Mouse (Mus musculus): ENCODE measurements around the gene Dusp3. TPM values are rescaled to one million over a fixed set of nuclear protein-coding genes. Genes with fewer than 3 reads are reported as not detected.
"Not testable (repeated sequence)": the region's sequence is repeated elsewhere in the genome, so short reads cannot be mapped to it uniquely, and the experiment has no call there.

The Dusp3 gene
- polyA plus RNA-seq, 1 experiment from 2014 or later, result 14.5 TPM

DNA sequence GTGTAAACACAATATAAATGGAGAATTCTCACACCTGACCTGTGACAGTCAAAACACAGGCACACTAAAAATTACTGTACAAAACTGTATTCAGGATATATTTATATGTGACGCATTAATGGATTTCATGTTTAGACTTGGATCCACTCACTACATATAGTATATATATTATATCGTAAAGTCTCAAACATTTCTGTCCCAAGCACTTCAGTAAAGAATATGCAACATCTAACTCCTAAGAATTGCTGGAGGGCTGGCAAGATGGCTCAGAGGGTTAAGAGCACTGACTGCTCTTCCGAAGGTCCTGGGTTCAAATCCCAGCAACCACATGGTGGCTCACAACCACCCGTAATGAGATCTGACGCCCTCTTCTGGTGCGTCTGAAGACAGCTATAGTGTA is 1.4 kb downstream of the Dusp3 start:
- ATAC-seq; H3K4me3 ChIP-seq (replicated peaks; ENCODE audit: low read length); H3K4me2 ChIP-seq (ENCODE audit: low read length); H3K9ac ChIP-seq (replicated peaks; ENCODE audit: low read depth, low read length); H3K9me3 ChIP-seq (ENCODE audit: control insufficient read depth, low read length); H3K36me3 ChIP-seq (ENCODE audit: control insufficient read depth, insufficient read depth); H3K27ac ChIP-seq (ENCODE audit: low read length); H3K27me3 ChIP-seq (replicated peaks; ENCODE audit: control insufficient read depth, insufficient read depth, low read length): not testable (repeated sequence)
- WGBS, result 65% methylated on average over 6 of the region's 6 CpGs
- H3K4me1 ChIP-seq (replicated peaks; ENCODE audit: control insufficient read depth, insufficient read depth, low read length), result peaks cover 15% of the 10 kb centered on the region

GRCm38 (mm10) chr11:101984054-101985025 is 2.5 kb downstream of the Dusp3 start, which contains the start of gene Cfap97d1:
Gene Cfap97d1, plus strand, starts transcription at chr11:101984279.
- Histone ChIP-seq H3K27me3 (replicated peaks; ENCODE audit: control insufficient read depth, insufficient read depth, low read length) (peaks cover 3% of the 10 kb centered on the region; the same call in 1 of the 2 replicates), H3K36me3 (ENCODE audit: control insufficient read depth, insufficient read depth) (no peaks in the 10 kb centered on the region), H3K4me1 (replicated peaks; ENCODE audit: control insufficient read depth, insufficient read depth, low read length) (peaks cover 15% of the 10 kb centered on the region), H3K4me3 (replicated peaks; ENCODE audit: low read length) (peak within 1 kb of the TSS; percentile 74), H3K9me3 (ENCODE audit: control insufficient read depth, low read length) (no peaks in the 10 kb centered on the region), H3K27ac (ENCODE audit: low read length) (0 out of 2 replicates have a peak within 1 kb of the TSS, but pooled peaks have one; percentile 37), H3K4me2 (ENCODE audit: low read length) (peak within 1 kb of the TSS; percentile 100), H3K9ac (replicated peaks; ENCODE audit: low read depth, low read length) (peak within 1 kb of the TSS; percentile 77)
- under 1% methylated on average over 69 of the region's 71 CpGs for WGBS
- ATAC-seq, result peak; percentile 81

DNA sequence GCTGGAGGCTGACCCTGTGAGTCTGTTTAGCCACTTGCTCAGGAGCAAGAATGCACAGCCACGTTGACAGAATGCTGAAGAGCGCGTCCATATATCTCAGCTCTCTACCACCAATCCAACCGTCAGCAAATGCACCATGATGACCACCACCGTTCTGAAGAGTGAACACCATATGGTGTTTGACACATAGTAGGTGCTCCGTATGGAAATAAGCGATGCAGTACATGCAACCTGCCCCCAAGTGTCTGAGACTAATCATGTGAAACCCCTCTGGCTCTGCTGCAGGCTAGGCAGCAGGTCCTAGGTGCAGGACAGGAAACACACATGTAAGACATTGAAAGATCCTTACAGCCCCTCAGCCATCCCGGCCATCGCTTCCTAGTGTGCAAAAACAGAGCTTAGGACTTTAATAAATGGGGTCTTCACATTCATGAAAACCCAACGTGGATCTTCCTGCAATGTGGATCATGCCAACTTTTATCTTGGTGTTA is 3.3 kb downstream of the Dusp3 start:
- Histone ChIP-seq H3K4me3 (replicated peaks; ENCODE audit: low read length) (no peak overlapping the region), H3K4me1 (replicated peaks; ENCODE audit: control insufficient read depth, insufficient read depth, low read length) (peaks cover 15% of the 10 kb centered on the region), H3K27me3 (replicated peaks; ENCODE audit: control insufficient read depth, insufficient read depth, low read length) (peaks cover 3% of the 10 kb centered on the region; the same call in 1 of the 2 replicates), H3K36me3 (ENCODE audit: control insufficient read depth, insufficient read depth) (no peaks in the 10 kb centered on the region), H3K4me2 (ENCODE audit: low read length) (peak overlapping the region; percentile 100), H3K9ac (replicated peaks; ENCODE audit: low read depth, low read length) (no peak overlapping the region), H3K9me3 (ENCODE audit: control insufficient read depth, low read length) (no peaks in the 10 kb centered on the region), H3K27ac (ENCODE audit: low read length) (no peak overlapping the region)
- WGBS, result 74% methylated on average over 10 of the region's 10 CpGs
- ATAC-seq, result no peak

DNA sequence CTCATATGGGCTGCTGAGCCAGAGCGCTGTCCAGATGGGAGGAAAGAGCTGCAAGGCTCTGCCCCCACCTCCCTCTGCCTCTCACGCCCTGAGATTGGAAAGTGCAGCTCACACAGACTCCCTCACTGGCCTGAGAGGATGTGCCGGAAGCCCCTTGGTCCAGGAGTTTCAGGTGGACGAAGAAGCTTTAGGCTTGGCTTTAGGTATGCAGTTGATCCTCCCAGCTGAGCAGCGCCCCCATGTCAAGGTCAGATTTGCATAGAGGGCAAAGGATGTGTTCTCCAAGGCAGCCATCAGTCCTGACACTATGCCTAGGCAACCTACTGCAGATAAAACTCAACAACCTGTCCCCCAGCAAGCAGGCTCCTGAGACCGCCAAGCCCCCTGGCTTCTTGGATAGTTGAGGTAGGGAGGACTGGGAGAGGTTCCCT is 3.8 kb downstream of the Dusp3 start:
- H3K27me3 ChIP-seq (replicated peaks; ENCODE audit: control insufficient read depth, insufficient read depth, low read length), result peaks cover 3% of the 10 kb centered on the region; the same call in 1 of the 2 replicates
- no peaks in the 10 kb centered on the region for H3K36me3 ChIP-seq (ENCODE audit: control insufficient read depth, insufficient read depth)
- H3K4me2 ChIP-seq (ENCODE audit: low read length), result no peak overlapping the region
- no peak for ATAC-seq
- peaks cover 15% of the 10 kb centered on the region for H3K4me1 ChIP-seq (replicated peaks; ENCODE audit: control insufficient read depth, insufficient read depth, low read length)
- 69% methylated on average over 6 of the region's 6 CpGs for WGBS
- H3K9ac ChIP-seq (replicated peaks; ENCODE audit: low read depth, low read length), result no peak overlapping the region
- no peak overlapping the region for H3K27ac ChIP-seq (ENCODE audit: low read length)
- H3K9me3 ChIP-seq (ENCODE audit: control insufficient read depth, low read length), result no peaks in the 10 kb centered on the region
- no peak overlapping the region for H3K4me3 ChIP-seq (replicated peaks; ENCODE audit: low read length)

DNA sequence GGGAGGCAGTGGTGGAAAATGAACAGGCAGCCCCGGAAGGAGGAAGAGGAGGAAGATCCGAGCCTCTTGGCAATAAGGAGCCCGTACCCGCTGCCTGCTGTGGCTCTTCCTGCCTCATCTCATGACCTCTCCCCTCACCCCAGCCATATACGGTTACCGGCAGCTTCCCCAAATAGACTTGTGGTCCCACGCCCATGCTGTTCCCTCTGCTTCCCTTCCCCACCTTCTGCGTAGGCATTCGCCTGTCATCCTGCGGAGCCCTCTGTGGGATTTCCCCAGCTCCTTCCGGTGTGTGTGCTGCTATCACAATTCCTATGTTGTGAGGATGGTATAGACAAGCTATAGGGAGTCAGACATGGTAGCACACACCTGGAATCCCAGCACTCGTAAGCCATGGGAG is 5.0 kb downstream of the Dusp3 start:
- no peaks in the 10 kb centered on the region for H3K9me3 ChIP-seq (ENCODE audit: control insufficient read depth, low read length)
- no peak overlapping the region for H3K4me3 ChIP-seq (replicated peaks; ENCODE audit: low read length)
- H3K9ac ChIP-seq (replicated peaks; ENCODE audit: low read depth, low read length), result no peak overlapping the region
- no peak overlapping the region for H3K4me2 ChIP-seq (ENCODE audit: low read length)
- WGBS, result 88% methylated on average over 12 of the region's 12 CpGs
- no peaks in the 10 kb centered on the region for H3K36me3 ChIP-seq (ENCODE audit: control insufficient read depth, insufficient read depth)
- H3K4me1 ChIP-seq (replicated peaks; ENCODE audit: control insufficient read depth, insufficient read depth, low read length), result peaks cover 15% of the 10 kb centered on the region
- H3K27me3 ChIP-seq (replicated peaks; ENCODE audit: control insufficient read depth, insufficient read depth, low read length), result peaks cover 3% of the 10 kb centered on the region; the same call in 1 of the 2 replicates
- no peak overlapping the region for H3K27ac ChIP-seq (ENCODE audit: low read length)
- ATAC-seq, result no peak

- Histone ChIP-seq H3K27me3 (replicated peaks; ENCODE audit: control insufficient read depth, insufficient read depth, low read length) (peaks cover 3% of the 10 kb centered on the region; the same call in 1 of the 2 replicates), H3K36me3 (ENCODE audit: control insufficient read depth, insufficient read depth) (no peaks in the 10 kb centered on the region), H3K4me3 (replicated peaks; ENCODE audit: low read length) (no peak overlapping the region), H3K9me3 (ENCODE audit: control insufficient read depth, low read length) (no peaks in the 10 kb centered on the region), H3K4me1 (replicated peaks; ENCODE audit: control insufficient read depth, insufficient read depth, low read length) (peaks cover 12% of the 10 kb centered on the region; the same call in 1 of the 2 replicates), H3K4me2 (ENCODE audit: low read length) (no peak overlapping the region), H3K27ac (ENCODE audit: low read length) (no peak overlapping the region), H3K9ac (replicated peaks; ENCODE audit: low read depth, low read length) (no peak overlapping the region)
- ATAC-seq, result no peak
- 73% methylated on average over 9 of the region's 9 CpGs for WGBS
These were observed 6.1 kb downstream of the Dusp3 start for GRCm38 (mm10) chr11:101980603-101981157.

DNA sequence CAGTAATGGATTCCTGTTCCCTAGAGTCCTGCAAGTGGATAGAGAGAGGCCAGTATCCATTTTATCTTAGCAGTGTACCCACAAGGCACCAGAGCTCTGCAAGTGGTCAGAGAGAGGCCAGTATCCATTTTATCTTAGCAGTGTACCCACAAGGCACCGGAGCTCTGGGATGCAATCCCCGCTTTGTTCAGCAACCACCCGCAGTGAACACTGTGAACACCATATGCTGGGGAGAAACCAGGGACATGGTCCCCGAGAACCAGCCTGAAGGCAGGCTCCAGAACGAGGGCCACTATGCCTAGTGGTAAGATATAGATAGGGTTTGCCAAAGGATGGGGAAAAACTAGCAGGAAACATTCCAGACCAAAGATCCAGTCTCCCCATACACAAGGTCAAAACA is 7.7 kb downstream of the Dusp3 start:
- Histone ChIP-seq H3K4me3 (replicated peaks; ENCODE audit: low read length) (no peak overlapping the region), H3K4me1 (replicated peaks; ENCODE audit: control insufficient read depth, insufficient read depth, low read length) (peaks cover 7% of the 10 kb centered on the region; the same call in 1 of the 2 replicates), H3K9ac (replicated peaks; ENCODE audit: low read depth, low read length) (no peak overlapping the region), H3K4me2 (ENCODE audit: low read length) (no peak overlapping the region), H3K36me3 (ENCODE audit: control insufficient read depth, insufficient read depth) (no peaks in the 10 kb centered on the region), H3K9me3 (ENCODE audit: control insufficient read depth, low read length) (no peaks in the 10 kb centered on the region), H3K27me3 (replicated peaks; ENCODE audit: control insufficient read depth, insufficient read depth, low read length) (no peaks in the 10 kb centered on the region), H3K27ac (ENCODE audit: low read length) (no peak overlapping the region)
- no peak for ATAC-seq
- WGBS, result 85% methylated on average over 5 of the region's 5 CpGs

DNA sequence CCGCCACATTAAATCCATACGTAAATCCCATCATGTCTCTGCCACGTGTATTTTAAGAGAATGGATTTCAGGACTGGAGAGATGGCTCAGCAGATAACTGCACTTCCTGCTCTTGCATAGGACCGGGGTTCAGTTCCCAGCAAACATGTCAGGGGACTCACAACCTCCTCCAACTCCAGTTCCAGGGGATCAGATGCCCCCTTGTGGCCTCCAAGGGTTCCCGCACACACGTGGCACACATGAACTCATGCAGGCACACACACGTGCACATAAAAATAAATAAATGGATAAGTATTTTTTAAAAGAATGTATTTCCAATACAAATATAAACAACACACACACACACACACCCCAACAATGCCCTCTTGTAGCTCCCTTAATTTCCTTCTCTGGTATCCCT is 9.9 kb downstream of the Dusp3 start:
- H3K36me3 ChIP-seq (ENCODE audit: control insufficient read depth, insufficient read depth), result no peaks in the 10 kb centered on the region
- ATAC-seq, result no peak
- no peaks in the 10 kb centered on the region for H3K27me3 ChIP-seq (replicated peaks; ENCODE audit: control insufficient read depth, insufficient read depth, low read length)
- no peaks in the 10 kb centered on the region for H3K4me1 ChIP-seq (replicated peaks; ENCODE audit: control insufficient read depth, insufficient read depth, low read length)
- H3K4me3 ChIP-seq (replicated peaks; ENCODE audit: low read length), result no peak overlapping the region
- no peak overlapping the region for H3K27ac ChIP-seq (ENCODE audit: low read length)
- 95% methylated on average over 7 of the region's 7 CpGs for WGBS
- H3K9ac ChIP-seq (replicated peaks; ENCODE audit: low read depth, low read length), result no peak overlapping the region
- H3K9me3 ChIP-seq (ENCODE audit: control insufficient read depth, low read length), result no peaks in the 10 kb centered on the region
- H3K4me2 ChIP-seq (ENCODE audit: low read length), result no peak overlapping the region

GRCm38 (mm10) chr11:101974923-101975322 is 11.9 kb downstream of the Dusp3 start:
- Histone ChIP-seq H3K9ac (replicated peaks; ENCODE audit: low read depth, low read length) (no peak overlapping the region), H3K27ac (ENCODE audit: low read length) (no peak overlapping the region), H3K27me3 (replicated peaks; ENCODE audit: control insufficient read depth, insufficient read depth, low read length) (no peaks in the 10 kb centered on the region), H3K9me3 (ENCODE audit: control insufficient read depth, low read length) (no peaks in the 10 kb centered on the region), H3K4me3 (replicated peaks; ENCODE audit: low read length) (no peak overlapping the region), H3K36me3 (ENCODE audit: control insufficient read depth, insufficient read depth) (no peaks in the 10 kb centered on the region), H3K4me1 (replicated peaks; ENCODE audit: control insufficient read depth, insufficient read depth, low read length) (no peaks in the 10 kb centered on the region), H3K4me2 (ENCODE audit: low read length) (no peak overlapping the region)
- 58% methylated on average over 9 of the region's 9 CpGs for WGBS
- no peak for ATAC-seq

All from forebrain, embryonic 16.5 days (tissue).